Mouse (Mus musculus): Measurements from ENCODE around the gene Mpdu1. TPM values are rescaled to one million over a fixed set of nuclear protein-coding genes. Genes with fewer than 3 reads are reported as not detected.

Mpdu1 gene
- polyA plus RNA-seq (2015; fragmentation: Illumina TruSeq; extraction: RNeasy Lipid Tissue Mini Kit (QIAGEN cat#74804); ENCODE audit: insufficient read depth, low read depth, low replicate concordance), result 20.9 TPM

DNA sequence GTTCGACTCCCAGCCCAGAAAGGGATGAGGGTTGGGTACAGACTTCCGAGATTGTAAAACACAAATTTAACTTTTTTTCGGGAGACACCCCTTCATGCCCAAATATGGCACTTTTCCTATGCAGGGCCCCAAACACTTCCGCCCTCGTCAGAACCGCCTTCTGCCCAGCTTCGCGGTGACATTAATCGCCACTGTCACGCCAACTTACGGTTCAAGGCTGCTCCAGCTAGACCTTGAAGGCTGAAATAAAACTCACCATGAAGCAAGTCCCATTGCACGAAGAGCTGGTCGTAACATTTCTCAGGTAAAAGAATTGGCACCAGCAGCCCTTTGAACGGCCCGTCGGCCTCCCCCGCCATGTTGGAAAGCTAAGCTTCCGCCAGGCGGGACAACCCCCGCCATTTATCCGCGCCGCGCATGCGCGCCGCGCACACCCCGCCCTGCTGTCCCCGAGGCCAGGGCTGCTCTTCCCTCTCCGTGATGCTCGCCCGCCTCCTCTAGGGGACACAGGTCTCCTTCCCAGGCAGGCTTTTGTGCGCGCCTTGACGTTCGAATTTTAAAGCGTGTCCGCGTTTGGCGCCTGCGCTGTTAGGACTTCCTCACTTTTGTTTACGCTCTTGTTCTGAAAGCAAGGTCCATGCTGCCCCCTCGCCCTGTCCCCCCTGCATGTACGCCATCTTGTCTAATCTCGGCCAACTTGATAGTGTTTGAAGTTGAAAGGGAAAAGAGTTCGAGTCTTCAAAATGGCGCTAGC is at the start of gene Mpdu1:
Gene Mpdu1 (minus strand): TSS at position 430 of the 754 bp plus-strand sequence.

GRCm38 (mm10) chr11:69695361-69696181 is 33.1 kb upstream of the Mpdu1 start, which contains the start of the genes Tnfsf12 and Tnfsfm13:
Gene Tnfsf12, minus strand, starts transcription at chr11:69695849.
Gene Tnfsfm13, minus strand, starts transcription at chr11:69696098.

GRCm38 (mm10) chr11:69685526-69686148 is 23.2 kb upstream of the Mpdu1 start, which contains the start of gene Tnfsf13:
Gene Tnfsf13, minus strand, starts transcription at chr11:69685784.

GRCm38 (mm10) chr11:69681314-69682208 is 19.1 kb upstream of the Mpdu1 start, which contains the start of gene Senp3:
Gene Senp3, minus strand, starts transcription at chr11:69682084.

DNA sequence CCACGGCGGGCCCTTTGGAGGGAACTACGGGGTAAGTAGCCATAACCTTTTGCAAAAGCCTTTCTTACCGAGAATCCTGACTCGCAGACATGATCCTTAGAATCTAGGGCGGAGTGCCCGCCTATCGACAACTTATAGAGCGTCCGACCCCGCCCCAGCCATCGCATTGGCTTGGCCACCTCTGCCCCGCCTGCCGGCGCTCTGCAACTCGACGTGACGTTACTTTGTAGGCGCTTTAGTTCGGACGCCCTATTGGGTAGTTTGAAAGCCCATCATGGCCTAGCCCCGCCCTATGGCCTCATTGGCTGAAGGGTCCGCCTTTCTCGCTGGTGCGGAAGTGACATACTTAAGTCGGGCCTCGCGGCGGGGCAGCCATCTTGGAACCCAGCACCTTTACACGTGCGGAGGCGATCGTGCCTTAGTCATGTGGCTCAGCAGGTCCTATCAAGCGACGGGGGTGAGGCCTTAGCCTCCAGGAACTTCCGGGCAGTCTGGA is 9.8 kb upstream of the Mpdu1 start, which contains the start of gene Eif4a1:
Gene Eif4a1 (minus strand): TSS at position 213 of the 496 bp plus-strand sequence.

GRCm38 (mm10) chr11:69665961-69666664 is 3.7 kb upstream of the Mpdu1 start, which contains the start of gene Cd68:
Gene Cd68, minus strand, starts transcription at chr11:69666153.

DNA sequence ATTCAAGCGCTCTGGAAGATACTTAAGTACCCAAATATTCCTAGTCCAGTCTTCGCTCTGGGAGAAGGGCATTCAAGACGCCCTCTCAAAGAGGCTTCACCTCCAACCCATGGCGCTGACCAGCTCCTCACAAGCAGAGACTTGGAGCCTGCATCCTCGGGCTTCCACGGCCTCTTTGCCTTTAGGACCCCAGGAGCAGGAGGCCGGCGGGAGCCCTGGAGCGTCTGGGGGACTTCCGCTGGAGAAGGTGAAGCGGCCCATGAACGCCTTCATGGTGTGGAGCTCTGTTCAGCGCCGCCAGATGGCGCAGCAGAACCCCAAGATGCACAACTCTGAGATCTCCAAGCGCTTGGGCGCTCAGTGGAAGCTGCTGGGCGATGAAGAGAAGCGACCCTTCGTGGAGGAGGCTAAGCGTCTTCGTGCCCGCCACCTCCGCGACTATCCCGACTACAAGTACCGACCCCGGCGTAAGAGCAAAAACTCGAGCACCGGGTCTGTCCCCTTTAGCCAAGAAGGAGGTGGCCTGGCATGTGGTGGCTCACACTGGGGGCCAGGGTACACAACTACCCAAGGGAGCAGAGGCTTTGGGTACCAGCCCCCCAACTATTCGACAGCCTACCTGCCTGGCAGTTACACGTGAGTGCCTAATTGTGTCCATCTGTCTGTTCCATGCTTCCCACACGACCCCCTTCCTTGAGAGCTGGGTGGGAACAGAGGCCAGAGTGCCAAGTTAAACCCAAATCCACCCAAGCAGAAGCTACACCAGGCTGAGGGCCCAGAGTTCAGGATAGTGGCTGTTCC is 7.0 kb downstream of the Mpdu1 start, which contains the start of gene Sox15:
Gene Sox15 (plus strand): TSS at position 51 of the 801 bp plus-strand sequence.

GRCm38 (mm10) chr11:69632284-69633089 is 30.0 kb downstream of the Mpdu1 start, which contains the start of gene Fxr2:
Gene Fxr2, plus strand, starts transcription at chr11:69632990.

GRCm38 (mm10) chr11:69621571-69622268 is 40.7 kb downstream of the Mpdu1 start, which contains the start of gene Sat2:
Gene Sat2, plus strand, starts transcription at chr11:69622024.

DNA sequence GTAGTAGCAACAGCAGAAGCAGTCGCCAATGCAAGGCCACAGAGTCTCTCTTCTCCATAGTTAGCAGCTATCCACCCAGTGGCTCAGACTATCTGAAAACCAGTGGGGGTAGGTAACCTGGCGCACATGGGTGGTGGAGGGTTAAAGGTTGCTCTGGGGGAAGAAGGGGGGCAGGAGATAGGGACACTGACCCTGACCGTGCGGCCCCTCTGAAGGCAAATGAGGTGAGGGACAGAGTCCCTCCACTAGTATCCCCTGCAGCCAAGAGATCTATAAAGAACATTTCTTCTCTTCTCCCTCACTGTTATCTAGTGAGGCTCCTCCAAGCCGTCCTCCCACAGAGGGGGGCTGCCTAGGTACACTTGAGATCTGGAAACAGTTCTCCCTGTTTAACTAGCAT is 44.6 kb downstream of the Mpdu1 start, which contains the start of gene Shbg:
Gene Shbg (minus strand): TSS at position 101 of the 400 bp plus-strand sequence.

Other genes with a start within 250 kb of the Mpdu1 start
- 6.6 TPM for gene Kdm6b, start 249.0 kb downstream of the Mpdu1 start, polyA plus RNA-seq (2015; fragmentation: Illumina TruSeq; extraction: RNeasy Lipid Tissue Mini Kit (QIAGEN cat#74804); ENCODE audit: insufficient read depth, low read depth, low replicate concordance)
- gene Dnah2, start 113.5 kb downstream of the Mpdu1 start, polyA plus RNA-seq (2015; fragmentation: Illumina TruSeq; extraction: RNeasy Lipid Tissue Mini Kit (QIAGEN cat#74804); ENCODE audit: insufficient read depth, low read depth, low replicate concordance), result 0.07 TPM
- 1.1 TPM for gene Efnb3, start 102.4 kb downstream of the Mpdu1 start, polyA plus RNA-seq (2015; fragmentation: Illumina TruSeq; extraction: RNeasy Lipid Tissue Mini Kit (QIAGEN cat#74804); ENCODE audit: insufficient read depth, low read depth, low replicate concordance)
- gene Wrap53, start 82.4 kb downstream of the Mpdu1 start, polyA plus RNA-seq (2015; fragmentation: Illumina TruSeq; extraction: RNeasy Lipid Tissue Mini Kit (QIAGEN cat#74804); ENCODE audit: insufficient read depth, low read depth, low replicate concordance), result 3.8 TPM
- 14.2 TPM for gene Trp53, start 82.3 kb downstream of the Mpdu1 start, polyA plus RNA-seq (2015; fragmentation: Illumina TruSeq; extraction: RNeasy Lipid Tissue Mini Kit (QIAGEN cat#74804); ENCODE audit: insufficient read depth, low read depth, low replicate concordance)
- 8.9 TPM for gene Atp1b2, start 56.7 kb downstream of the Mpdu1 start, polyA plus RNA-seq (2015; fragmentation: Illumina TruSeq; extraction: RNeasy Lipid Tissue Mini Kit (QIAGEN cat#74804); ENCODE audit: insufficient read depth, low read depth, low replicate concordance)
- not detected for gene Shbg, start 44.7 kb downstream of the Mpdu1 start, polyA plus RNA-seq (2015; fragmentation: Illumina TruSeq; extraction: RNeasy Lipid Tissue Mini Kit (QIAGEN cat#74804); ENCODE audit: insufficient read depth, low read depth, low replicate concordance)
- 3.0 TPM for gene Sat2, start 40.6 kb downstream of the Mpdu1 start, polyA plus RNA-seq (2015; fragmentation: Illumina TruSeq; extraction: RNeasy Lipid Tissue Mini Kit (QIAGEN cat#74804); ENCODE audit: insufficient read depth, low read depth, low replicate concordance)
- 24.7 TPM for gene Fxr2, start 29.7 kb downstream of the Mpdu1 start, polyA plus RNA-seq (2015; fragmentation: Illumina TruSeq; extraction: RNeasy Lipid Tissue Mini Kit (QIAGEN cat#74804); ENCODE audit: insufficient read depth, low read depth, low replicate concordance)
- not detected for gene Sox15, start 7.3 kb downstream of the Mpdu1 start, polyA plus RNA-seq (2015; fragmentation: Illumina TruSeq; extraction: RNeasy Lipid Tissue Mini Kit (QIAGEN cat#74804); ENCODE audit: insufficient read depth, low read depth, low replicate concordance)
- 11.4 TPM for gene Cd68, start 3.5 kb upstream of the Mpdu1 start, polyA plus RNA-seq (2015; fragmentation: Illumina TruSeq; extraction: RNeasy Lipid Tissue Mini Kit (QIAGEN cat#74804); ENCODE audit: insufficient read depth, low read depth, low replicate concordance)
- 118 TPM for gene Eif4a1, start 9.8 kb upstream of the Mpdu1 start, polyA plus RNA-seq (2015; fragmentation: Illumina TruSeq; extraction: RNeasy Lipid Tissue Mini Kit (QIAGEN cat#74804); ENCODE audit: insufficient read depth, low read depth, low replicate concordance)
- 20.9 TPM for gene Senp3, start 19.4 kb upstream of the Mpdu1 start, polyA plus RNA-seq (2015; fragmentation: Illumina TruSeq; extraction: RNeasy Lipid Tissue Mini Kit (QIAGEN cat#74804); ENCODE audit: insufficient read depth, low read depth, low replicate concordance)
- 1.0 TPM for gene Tnfsf13, start 23.1 kb upstream of the Mpdu1 start, polyA plus RNA-seq (2015; fragmentation: Illumina TruSeq; extraction: RNeasy Lipid Tissue Mini Kit (QIAGEN cat#74804); ENCODE audit: insufficient read depth, low read depth, low replicate concordance)
- gene Tnfsf12, start 33.2 kb upstream of the Mpdu1 start, polyA plus RNA-seq (2015; fragmentation: Illumina TruSeq; extraction: RNeasy Lipid Tissue Mini Kit (QIAGEN cat#74804); ENCODE audit: insufficient read depth, low read depth, low replicate concordance), result 12.1 TPM
- gene Tnfsfm13, start 33.5 kb upstream of the Mpdu1 start, polyA plus RNA-seq (2015; fragmentation: Illumina TruSeq; extraction: RNeasy Lipid Tissue Mini Kit (QIAGEN cat#74804); ENCODE audit: insufficient read depth, low read depth, low replicate concordance), result 4.4 TPM
- 11.2 TPM for gene Polr2a, start 96.0 kb upstream of the Mpdu1 start, polyA plus RNA-seq (2015; fragmentation: Illumina TruSeq; extraction: RNeasy Lipid Tissue Mini Kit (QIAGEN cat#74804); ENCODE audit: insufficient read depth, low read depth, low replicate concordance)
- not detected for gene Slc35g3, start 99.3 kb upstream of the Mpdu1 start, polyA plus RNA-seq (2015; fragmentation: Illumina TruSeq; extraction: RNeasy Lipid Tissue Mini Kit (QIAGEN cat#74804); ENCODE audit: insufficient read depth, low read depth, low replicate concordance)
- gene Zbtb4, start 103.3 kb upstream of the Mpdu1 start, polyA plus RNA-seq (2015; fragmentation: Illumina TruSeq; extraction: RNeasy Lipid Tissue Mini Kit (QIAGEN cat#74804); ENCODE audit: insufficient read depth, low read depth, low replicate concordance), result 7.3 TPM
- gene Chrnb1, start 133.3 kb upstream of the Mpdu1 start, polyA plus RNA-seq (2015; fragmentation: Illumina TruSeq; extraction: RNeasy Lipid Tissue Mini Kit (QIAGEN cat#74804); ENCODE audit: insufficient read depth, low read depth, low replicate concordance), result 3.0 TPM
- 1.2 TPM for gene Fgf11, start 139.2 kb upstream of the Mpdu1 start, polyA plus RNA-seq (2015; fragmentation: Illumina TruSeq; extraction: RNeasy Lipid Tissue Mini Kit (QIAGEN cat#74804); ENCODE audit: insufficient read depth, low read depth, low replicate concordance)
- 1.6 TPM for gene Tmem102, start 143.0 kb upstream of the Mpdu1 start, polyA plus RNA-seq (2015; fragmentation: Illumina TruSeq; extraction: RNeasy Lipid Tissue Mini Kit (QIAGEN cat#74804); ENCODE audit: insufficient read depth, low read depth, low replicate concordance)
- gene Gm39566, start 152.7 kb upstream of the Mpdu1 start, polyA plus RNA-seq (2015; fragmentation: Illumina TruSeq; extraction: RNeasy Lipid Tissue Mini Kit (QIAGEN cat#74804); ENCODE audit: insufficient read depth, low read depth, low replicate concordance), result not detected
- gene Spem2, start 155.8 kb upstream of the Mpdu1 start, polyA plus RNA-seq (2015; fragmentation: Illumina TruSeq; extraction: RNeasy Lipid Tissue Mini Kit (QIAGEN cat#74804); ENCODE audit: insufficient read depth, low read depth, low replicate concordance), result not detected
- not detected for gene Spem1, start 159.5 kb upstream of the Mpdu1 start, polyA plus RNA-seq (2015; fragmentation: Illumina TruSeq; extraction: RNeasy Lipid Tissue Mini Kit (QIAGEN cat#74804); ENCODE audit: insufficient read depth, low read depth, low replicate concordance)
- 6.3 TPM for gene Nlgn2, start 175.1 kb upstream of the Mpdu1 start, polyA plus RNA-seq (2015; fragmentation: Illumina TruSeq; extraction: RNeasy Lipid Tissue Mini Kit (QIAGEN cat#74804); ENCODE audit: insufficient read depth, low read depth, low replicate concordance)
- gene Tmem256, start 175.9 kb upstream of the Mpdu1 start, polyA plus RNA-seq (2015; fragmentation: Illumina TruSeq; extraction: RNeasy Lipid Tissue Mini Kit (QIAGEN cat#74804); ENCODE audit: insufficient read depth, low read depth, low replicate concordance), result 73.9 TPM
- 8.3 TPM for gene Plscr3, start 183.7 kb upstream of the Mpdu1 start, polyA plus RNA-seq (2015; fragmentation: Illumina TruSeq; extraction: RNeasy Lipid Tissue Mini Kit (QIAGEN cat#74804); ENCODE audit: insufficient read depth, low read depth, low replicate concordance)
- 6.0 TPM for gene Tnk1, start 196.1 kb upstream of the Mpdu1 start, polyA plus RNA-seq (2015; fragmentation: Illumina TruSeq; extraction: RNeasy Lipid Tissue Mini Kit (QIAGEN cat#74804); ENCODE audit: insufficient read depth, low read depth, low replicate concordance)
- not detected for gene Tmem95, start 215.4 kb upstream of the Mpdu1 start, polyA plus RNA-seq (2015; fragmentation: Illumina TruSeq; extraction: RNeasy Lipid Tissue Mini Kit (QIAGEN cat#74804); ENCODE audit: insufficient read depth, low read depth, low replicate concordance)
- gene Kctd11, start 218.8 kb upstream of the Mpdu1 start, polyA plus RNA-seq (2015; fragmentation: Illumina TruSeq; extraction: RNeasy Lipid Tissue Mini Kit (QIAGEN cat#74804); ENCODE audit: insufficient read depth, low read depth, low replicate concordance), result 1.4 TPM
- 0.87 TPM for gene Acap1, start 232.9 kb upstream of the Mpdu1 start, polyA plus RNA-seq (2015; fragmentation: Illumina TruSeq; extraction: RNeasy Lipid Tissue Mini Kit (QIAGEN cat#74804); ENCODE audit: insufficient read depth, low read depth, low replicate concordance)
- gene 2810408A11Rik, start 238.3 kb upstream of the Mpdu1 start, polyA plus RNA-seq (2015; fragmentation: Illumina TruSeq; extraction: RNeasy Lipid Tissue Mini Kit (QIAGEN cat#74804); ENCODE audit: insufficient read depth, low read depth, low replicate concordance), result not detected
- 12.3 TPM for gene Neurl4, start 238.4 kb upstream of the Mpdu1 start, polyA plus RNA-seq (2015; fragmentation: Illumina TruSeq; extraction: RNeasy Lipid Tissue Mini Kit (QIAGEN cat#74804); ENCODE audit: insufficient read depth, low read depth, low replicate concordance)

All from pancreas, adult 10 weeks (tissue).